Mouse (Mus musculus): ENCODE data around the gene Asgr1. TPM values are rescaled to one million over a fixed set of nuclear protein-coding genes. Genes with fewer than 3 reads are reported as not detected.

The Asgr1 gene
- polyA plus RNA-seq, 1 experiment from 2014 or later, result 2.8 TPM

MicroRNA genes within 50 kb of the gene (microRNA counts, 519-probe panel; counts per million panel counts)
- microRNA mmu-miR-324-3p (not detected), microRNA mmu-miR-324-5p (3,066 counts per million, percentile 60 among the panel's probes with 10 or more counts)

Small RNAs within 50 kb of the gene (microRNA-seq; reads per million reads assigned to microRNA genes)
- 3,205 reads per million, percentile 87 among the genes with 10 or more reads in this experiment for gene Mir324

Other genes with a start within 250 kb of the Asgr1 start
- 1.1 and 2.0 TPM in 2 replicates for gene Tmem102, start 248.5 kb upstream of the Asgr1 start, polyA plus RNA-seq (2015; fragmentation: Nextera tagmentation; extraction: Ambion mirVana)
- not detected in 2 replicates for gene Gm39566, start 238.8 kb upstream of the Asgr1 start, polyA plus RNA-seq (2015; fragmentation: Nextera tagmentation; extraction: Ambion mirVana)
- gene Spem2, start 235.6 kb upstream of the Asgr1 start, polyA plus RNA-seq (2015; fragmentation: Nextera tagmentation; extraction: Ambion mirVana), result not detected in 2 replicates
- gene Spem1, start 231.9 kb upstream of the Asgr1 start, polyA plus RNA-seq (2015; fragmentation: Nextera tagmentation; extraction: Ambion mirVana), result 0.21 and 0.34 TPM in 2 replicates
- 20.9 and 21.0 TPM in 2 replicates for gene Nlgn2, start 216.3 kb upstream of the Asgr1 start, polyA plus RNA-seq (2015; fragmentation: Nextera tagmentation; extraction: Ambion mirVana)
- gene Tmem256, start 215.6 kb upstream of the Asgr1 start, polyA plus RNA-seq (2015; fragmentation: Nextera tagmentation; extraction: Ambion mirVana), result 375 and 391 TPM in 2 replicates
- 46.0 and 47.5 TPM in 2 replicates for gene Plscr3, start 207.7 kb upstream of the Asgr1 start, polyA plus RNA-seq (2015; fragmentation: Nextera tagmentation; extraction: Ambion mirVana)
- gene Tnk1, start 195.4 kb upstream of the Asgr1 start, polyA plus RNA-seq (2015; fragmentation: Nextera tagmentation; extraction: Ambion mirVana), result 0.10 and 0.12 TPM in 2 replicates
- gene Tmem95, start 176.1 kb upstream of the Asgr1 start, polyA plus RNA-seq (2015; fragmentation: Nextera tagmentation; extraction: Ambion mirVana), result not detected in 2 replicates
- gene Kctd11, start 172.7 kb upstream of the Asgr1 start, polyA plus RNA-seq (2015; fragmentation: Nextera tagmentation; extraction: Ambion mirVana), result 2.0 and 2.4 TPM in 2 replicates
- gene Acap1, start 158.5 kb upstream of the Asgr1 start, polyA plus RNA-seq (2015; fragmentation: Nextera tagmentation; extraction: Ambion mirVana), result 0.52 and 0.58 TPM in 2 replicates
- 8.8 TPM in 2 replicates for gene 2810408A11Rik, start 153.1 kb upstream of the Asgr1 start, polyA plus RNA-seq (2015; fragmentation: Nextera tagmentation; extraction: Ambion mirVana)
- gene Neurl4, start 153.0 kb upstream of the Asgr1 start, polyA plus RNA-seq (2015; fragmentation: Nextera tagmentation; extraction: Ambion mirVana), result 16.6 and 19.9 TPM in 2 replicates
- gene Gps2, start 140.2 kb upstream of the Asgr1 start, polyA plus RNA-seq (2015; fragmentation: Nextera tagmentation; extraction: Ambion mirVana), result 68.4 and 69.9 TPM in 2 replicates
- gene Eif5a, start 132.1 kb upstream of the Asgr1 start, polyA plus RNA-seq (2015; fragmentation: Nextera tagmentation; extraction: Ambion mirVana), result 1,083 and 1,119 TPM in 2 replicates
- 6.7 and 6.8 TPM in 2 replicates for gene Ybx2, start 118.3 kb upstream of the Asgr1 start, polyA plus RNA-seq (2015; fragmentation: Nextera tagmentation; extraction: Ambion mirVana)
- gene Slc2a4, start 105.9 kb upstream of the Asgr1 start, polyA plus RNA-seq (2015; fragmentation: Nextera tagmentation; extraction: Ambion mirVana), result 3.4 and 4.1 TPM in 2 replicates
- gene Cldn7, start 89.3 kb upstream of the Asgr1 start, polyA plus RNA-seq (2015; fragmentation: Nextera tagmentation; extraction: Ambion mirVana), result 0.34 and 1.0 TPM in 2 replicates
- 23.5 and 27.1 TPM in 2 replicates for gene Ctdnep1, start 72.9 kb upstream of the Asgr1 start, polyA plus RNA-seq (2015; fragmentation: Nextera tagmentation; extraction: Ambion mirVana)
- gene Elp5, start 71.6 kb upstream of the Asgr1 start, polyA plus RNA-seq (2015; fragmentation: Nextera tagmentation; extraction: Ambion mirVana), result 163 and 174 TPM in 2 replicates
- gene Gabarap, start 62.9 kb upstream of the Asgr1 start, polyA plus RNA-seq (2015; fragmentation: Nextera tagmentation; extraction: Ambion mirVana), result 561 and 571 TPM in 2 replicates
- gene Phf23, start 58.3 kb upstream of the Asgr1 start, polyA plus RNA-seq (2015; fragmentation: Nextera tagmentation; extraction: Ambion mirVana), result 56.1 and 62.2 TPM in 2 replicates
- 26.4 and 28.7 TPM in 2 replicates for gene Dvl2, start 53.5 kb upstream of the Asgr1 start, polyA plus RNA-seq (2015; fragmentation: Nextera tagmentation; extraction: Ambion mirVana)
- 58.0 and 62.2 TPM in 2 replicates for gene Acadvl, start 38.7 kb upstream of the Asgr1 start, polyA plus RNA-seq (2015; fragmentation: Nextera tagmentation; extraction: Ambion mirVana)
- gene Dlg4, start 37.1 kb upstream of the Asgr1 start, polyA plus RNA-seq (2015; fragmentation: Nextera tagmentation; extraction: Ambion mirVana), result 23.8 and 24.1 TPM in 2 replicates
- not detected in 2 replicates for gene Asgr2, start 38.6 kb downstream of the Asgr1 start, polyA plus RNA-seq (2015; fragmentation: Nextera tagmentation; extraction: Ambion mirVana)
- 1.4 and 1.6 TPM in 2 replicates for gene Mgl2, start 76.2 kb downstream of the Asgr1 start, polyA plus RNA-seq (2015; fragmentation: Nextera tagmentation; extraction: Ambion mirVana)
- 0.64 and 1.3 TPM in 2 replicates for gene Clec10a, start 102.1 kb downstream of the Asgr1 start, polyA plus RNA-seq (2015; fragmentation: Nextera tagmentation; extraction: Ambion mirVana)
- gene Slc16a11, start 158.7 kb downstream of the Asgr1 start, polyA plus RNA-seq (2015; fragmentation: Nextera tagmentation; extraction: Ambion mirVana), result 7.6 and 8.1 TPM in 2 replicates
- gene Slc16a13, start 167.0 kb downstream of the Asgr1 start, polyA plus RNA-seq (2015; fragmentation: Nextera tagmentation; extraction: Ambion mirVana), result 14.3 and 16.5 TPM in 2 replicates
- 5.5 and 5.6 TPM in 2 replicates for gene Bcl6b, start 175.7 kb downstream of the Asgr1 start, polyA plus RNA-seq (2015; fragmentation: Nextera tagmentation; extraction: Ambion mirVana)
- gene 0610010K14Rik, start 183.8 kb downstream of the Asgr1 start, polyA plus RNA-seq (2015; fragmentation: Nextera tagmentation; extraction: Ambion mirVana), result 168 and 175 TPM in 2 replicates
- gene Gm21988, start 185.7 kb downstream of the Asgr1 start, polyA plus RNA-seq (2015; fragmentation: Nextera tagmentation; extraction: Ambion mirVana), result 13.7 TPM in 2 replicates
- 394 and 408 TPM in 2 replicates for gene Rnasek, start 185.8 kb downstream of the Asgr1 start, polyA plus RNA-seq (2015; fragmentation: Nextera tagmentation; extraction: Ambion mirVana)
- gene Alox12, start 201.3 kb downstream of the Asgr1 start, polyA plus RNA-seq (2015; fragmentation: Nextera tagmentation; extraction: Ambion mirVana), result 1.2 and 1.7 TPM in 2 replicates